Mouse (Mus musculus): ENCODE results near the gene Hivep2. TPM values are rescaled to one million over a fixed set of nuclear protein-coding genes. Genes with fewer than 3 reads are reported as not detected.

Gene Hivep2
- total RNA-seq, 2 experiments from 2014 or later = 208 to 218 TPM

- DNase-seq (ENCODE audit: low spot score in 2 of 2) = no peak
Observed at GRCm38 (mm10) chr10:14080830-14081229, 115.0 kb downstream of the Hivep2 start.

GRCm38 (mm10) chr10:14081824-14082223 lies 115.9 kb downstream of the Hivep2 start:
- no peak for DNase-seq (ENCODE audit: low spot score in 2 of 2)

- DNase-seq (ENCODE audit: low spot score in 2 of 2) = no peak
Observed at GRCm38 (mm10) chr10:14082275-14082674, 116.4 kb downstream of the Hivep2 start.

- DNase-seq (ENCODE audit: low spot score in 2 of 2) = no peak
Observed at GRCm38 (mm10) chr10:14085241-14085659, 119.4 kb downstream of the Hivep2 start.

- DNase-seq (ENCODE audit: low spot score in 2 of 2) = no peak
Observed at GRCm38 (mm10) chr10:14085882-14086515, 120.1 kb downstream of the Hivep2 start.

GRCm38 (mm10) chr10:14087316-14087715 lies 121.4 kb downstream of the Hivep2 start:
- DNase-seq (ENCODE audit: low spot score in 2 of 2) = no peak

GRCm38 (mm10) chr10:14089488-14089887 lies 123.6 kb downstream of the Hivep2 start:
- no peak for DNase-seq (ENCODE audit: low spot score in 2 of 2)

GRCm38 (mm10) chr10:14094033-14094432 lies 128.2 kb downstream of the Hivep2 start:
- no peak for DNase-seq (ENCODE audit: low spot score in 2 of 2)

GRCm38 (mm10) chr10:14096045-14096444 lies 130.2 kb downstream of the Hivep2 start:
- no peak for DNase-seq (ENCODE audit: low spot score in 2 of 2)

GRCm38 (mm10) chr10:14099182-14099581 lies 133.3 kb downstream of the Hivep2 start:
- DNase-seq (ENCODE audit: low spot score in 2 of 2) = no peak

- no peak for DNase-seq (ENCODE audit: low spot score in 2 of 2)
Observed at GRCm38 (mm10) chr10:14100041-14100440, 134.2 kb downstream of the Hivep2 start.

- DNase-seq (ENCODE audit: low spot score in 2 of 2) = no peak
Observed at GRCm38 (mm10) chr10:14100847-14101246, 135.0 kb downstream of the Hivep2 start.

GRCm38 (mm10) chr10:14101966-14102365 lies 136.1 kb downstream of the Hivep2 start:
- DNase-seq (ENCODE audit: low spot score in 2 of 2) = no peak

GRCm38 (mm10) chr10:14107980-14108671 lies 142.3 kb downstream of the Hivep2 start:
- no peak for DNase-seq (ENCODE audit: low spot score in 2 of 2)

- DNase-seq (ENCODE audit: low spot score in 2 of 2) = no peak
Observed at GRCm38 (mm10) chr10:14115846-14116245, 150.0 kb downstream of the Hivep2 start.

- DNase-seq (ENCODE audit: low spot score in 2 of 2) = peak in 1 of 2 experiments; percentile 48
Observed at GRCm38 (mm10) chr10:14116978-14117377, 151.1 kb downstream of the Hivep2 start.

- DNase-seq (ENCODE audit: low spot score in 2 of 2) = no peak
Observed at GRCm38 (mm10) chr10:14119201-14119600, 153.3 kb downstream of the Hivep2 start.

GRCm38 (mm10) chr10:14120512-14120911 lies 154.6 kb downstream of the Hivep2 start:
- no peak for DNase-seq (ENCODE audit: low spot score in 2 of 2)

- no peak for DNase-seq (ENCODE audit: low spot score in 2 of 2)
Observed at GRCm38 (mm10) chr10:14127826-14128225, 162.0 kb downstream of the Hivep2 start.

GRCm38 (mm10) chr10:14130270-14130669 lies 164.4 kb downstream of the Hivep2 start:
- no peak for DNase-seq (ENCODE audit: low spot score in 2 of 2)

GRCm38 (mm10) chr10:14131307-14131706 lies 165.4 kb downstream of the Hivep2 start:
- DNase-seq (ENCODE audit: low spot score in 2 of 2) = peak; percentile 60 to 69

GRCm38 (mm10) chr10:14132061-14132460 lies 166.2 kb downstream of the Hivep2 start:
- no peak for DNase-seq (ENCODE audit: low spot score in 2 of 2)

- no peak for DNase-seq (ENCODE audit: low spot score in 2 of 2)
Observed at GRCm38 (mm10) chr10:14132937-14133336, 167.1 kb downstream of the Hivep2 start.
